Mouse (Mus musculus): ENCODE results near the gene Hnrnpu. TPM values are rescaled to one million over a fixed set of nuclear protein-coding genes. Genes with fewer than 3 reads are reported as not detected.

The Hnrnpu gene
- polyA plus RNA-seq, 1 experiment from 2014 or later = 384 TPM

DNA sequence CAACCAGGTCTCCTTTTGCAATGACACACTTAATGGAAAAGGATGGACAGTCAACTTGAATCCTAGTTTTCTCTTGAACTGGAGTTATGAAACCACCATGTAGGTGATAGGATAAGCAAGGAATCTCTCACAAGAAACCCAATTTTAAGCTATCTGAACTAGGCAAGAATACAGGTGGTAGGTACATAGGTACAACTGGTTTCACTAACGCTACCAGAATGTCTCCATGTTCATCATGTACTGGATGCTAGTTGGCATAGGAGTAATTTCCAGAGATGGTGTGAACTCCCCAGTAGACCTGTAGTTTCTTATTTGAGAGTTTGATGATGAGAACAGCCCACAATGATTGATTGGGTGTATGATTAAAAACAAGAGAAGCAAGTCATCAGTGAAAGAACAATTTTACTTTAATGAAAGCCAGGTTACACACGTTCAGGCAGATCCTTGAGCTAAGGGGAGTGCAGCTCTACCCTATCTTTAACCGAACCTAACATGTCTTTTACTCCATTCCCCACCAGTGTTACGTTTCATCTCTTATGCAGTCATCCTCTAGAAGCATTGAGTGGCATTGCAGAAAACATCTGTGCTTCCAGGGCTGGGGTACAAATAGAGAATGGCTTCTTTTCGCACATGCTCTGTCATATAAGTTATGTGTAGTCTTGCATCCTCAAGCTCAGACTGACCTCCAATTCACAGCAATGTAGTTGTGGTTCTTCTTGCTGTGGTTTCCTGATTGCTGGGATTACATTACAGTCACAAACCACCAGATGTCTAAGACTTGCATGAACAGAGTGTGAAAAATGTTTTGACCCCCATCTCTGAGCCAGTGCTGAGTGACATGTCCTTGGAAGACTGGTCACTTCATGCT lies 16.6 kb downstream of the Hnrnpu start:
- DNase-seq (ENCODE audit: low spot score) (peak; percentile 61), ATAC-seq (replicated peaks; ENCODE audit: low FRiP score, low TSS enrichment, low read depth) (no peak)
- peak overlapping the region; percentile 72 for H3K4me3 ChIP-seq (ENCODE audit: low read depth, low read length)
- peaks cover 57% of the 10 kb centered on the region for H3K36me3 ChIP-seq (ENCODE audit: control insufficient read depth, insufficient read depth, low read length)
- H3K4me1 ChIP-seq (replicated peaks; ENCODE audit: control insufficient read depth, insufficient read depth, low read length) = peaks cover 19% of the 10 kb centered on the region
- H3K4me2 ChIP-seq (ENCODE audit: low read length) = peak overlapping the region; percentile 87
- H3K27me3 ChIP-seq (replicated peaks; ENCODE audit: control insufficient read depth, insufficient read depth, low read length) = no peaks in the 10 kb centered on the region
- peak overlapping the region; percentile 99; the same call in 1 of the 2 replicates for H3K27ac ChIP-seq (ENCODE audit: low read depth)
- WGBS = 52% methylated on average over 5 of the region's 5 CpGs
- H3K9me3 ChIP-seq (ENCODE audit: control insufficient read depth, low read length) = no peaks in the 10 kb centered on the region
- peak overlapping the region; percentile 97 for H3K9ac ChIP-seq (ENCODE audit: low read length)

DNA sequence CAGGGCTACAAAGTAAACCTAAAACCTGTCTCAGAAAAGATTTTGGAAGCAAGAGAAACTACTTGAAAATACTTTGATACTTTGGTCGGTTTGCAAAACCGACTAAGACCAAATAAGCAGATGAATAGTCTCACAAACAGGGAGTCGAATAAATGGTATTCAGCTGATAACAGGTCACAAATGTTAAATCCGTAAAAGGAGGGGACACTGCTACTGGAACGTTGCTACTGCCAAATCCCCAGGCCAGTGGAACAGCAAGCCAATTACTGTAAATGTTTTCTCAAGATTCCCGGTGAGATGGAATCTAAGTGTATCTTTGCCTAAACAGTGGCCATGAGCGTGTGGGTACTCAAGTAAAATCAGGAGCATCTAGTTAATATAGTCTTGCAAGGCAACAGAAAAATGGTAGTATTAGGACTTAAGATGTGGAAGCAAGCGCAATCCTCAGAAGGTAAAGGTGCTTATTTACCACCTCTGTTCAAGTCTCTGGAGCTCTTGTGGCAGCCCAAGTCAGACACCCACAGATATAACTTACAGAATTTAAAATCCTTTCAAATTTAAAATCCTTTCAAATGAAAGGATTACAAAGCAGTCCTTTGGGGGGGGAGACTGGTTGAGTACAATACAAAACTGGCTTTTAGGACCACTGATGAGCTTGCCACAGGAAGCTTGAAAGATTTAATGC lies 17.4 kb downstream of the Hnrnpu start:
- Histone ChIP-seq H3K4me2 (ENCODE audit: low read length) (peak overlapping the region; percentile 87), H3K4me1 (replicated peaks; ENCODE audit: control insufficient read depth, insufficient read depth, low read length) (peaks cover 19% of the 10 kb centered on the region), H3K9me3 (ENCODE audit: control insufficient read depth, low read length) (no peaks in the 10 kb centered on the region), H3K9ac (ENCODE audit: low read length) (peak overlapping the region; percentile 97), H3K27me3 (replicated peaks; ENCODE audit: control insufficient read depth, insufficient read depth, low read length) (no peaks in the 10 kb centered on the region), H3K36me3 (ENCODE audit: control insufficient read depth, insufficient read depth, low read length) (peaks cover 49% of the 10 kb centered on the region), H3K27ac (ENCODE audit: low read depth) (peak overlapping the region; percentile 99), H3K4me3 (ENCODE audit: low read depth, low read length) (peak overlapping the region; percentile 72)
- DNase-seq (ENCODE audit: low spot score) = peak; percentile 55
- no peak for ATAC-seq (replicated peaks; ENCODE audit: low FRiP score, low TSS enrichment, low read depth)
- 22% methylated on average over 8 of the region's 8 CpGs for WGBS

DNA sequence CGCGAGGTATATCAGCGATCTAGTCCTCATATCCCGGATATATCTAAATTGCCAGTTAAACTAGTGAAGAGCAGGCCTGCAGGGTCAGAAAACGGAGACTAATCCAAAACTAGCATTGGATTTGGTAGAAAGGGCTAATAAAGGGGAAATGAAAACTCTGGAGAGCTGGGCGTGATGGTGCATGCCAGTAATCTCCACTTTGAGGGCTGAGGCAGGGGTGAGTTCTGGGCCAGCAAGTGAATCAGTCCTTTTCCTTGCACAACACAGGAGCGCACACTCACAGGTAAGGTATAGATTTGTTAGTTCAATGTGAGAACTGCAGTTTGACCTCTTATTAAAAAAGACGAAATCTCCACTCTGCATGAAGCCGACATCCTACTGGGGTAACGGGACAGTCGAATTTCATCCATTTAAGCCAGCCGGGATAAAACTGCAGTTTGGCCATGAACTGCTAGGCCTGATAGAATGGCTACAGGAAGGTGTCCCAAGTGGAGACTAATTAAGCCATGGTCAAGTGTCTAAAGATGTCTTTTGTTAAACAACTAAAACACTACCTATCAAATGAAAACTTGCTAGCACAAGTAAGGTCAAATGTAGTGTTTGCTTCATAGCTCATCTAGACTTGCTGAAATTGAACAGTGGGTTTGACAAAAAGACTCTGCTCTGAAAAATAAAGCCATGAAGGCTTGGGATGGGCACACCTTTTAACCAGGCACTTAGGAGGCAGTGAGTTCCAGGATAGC lies 18.1 kb downstream of the Hnrnpu start:
- DNase-seq (ENCODE audit: low spot score) (peak; percentile 82), ATAC-seq (replicated peaks; ENCODE audit: low FRiP score, low TSS enrichment, low read depth) (0 out of 2 replicates have a peak, but pooled peaks have one; percentile 17)
- Histone ChIP-seq H3K4me3 (ENCODE audit: low read depth, low read length) (peak overlapping the region; percentile 72), H3K27ac (ENCODE audit: low read depth) (peak overlapping the region; percentile 99), H3K36me3 (ENCODE audit: control insufficient read depth, insufficient read depth, low read length) (peaks cover 42% of the 10 kb centered on the region), H3K4me1 (replicated peaks; ENCODE audit: control insufficient read depth, insufficient read depth, low read length) (peaks cover 19% of the 10 kb centered on the region), H3K27me3 (replicated peaks; ENCODE audit: control insufficient read depth, insufficient read depth, low read length) (no peaks in the 10 kb centered on the region), H3K4me2 (ENCODE audit: low read length) (peak overlapping the region; percentile 87), H3K9ac (ENCODE audit: low read length) (peak overlapping the region; percentile 97), H3K9me3 (ENCODE audit: control insufficient read depth, low read length) (no peaks in the 10 kb centered on the region)
- 4% methylated on average over 12 of the region's 12 CpGs for WGBS

DNA sequence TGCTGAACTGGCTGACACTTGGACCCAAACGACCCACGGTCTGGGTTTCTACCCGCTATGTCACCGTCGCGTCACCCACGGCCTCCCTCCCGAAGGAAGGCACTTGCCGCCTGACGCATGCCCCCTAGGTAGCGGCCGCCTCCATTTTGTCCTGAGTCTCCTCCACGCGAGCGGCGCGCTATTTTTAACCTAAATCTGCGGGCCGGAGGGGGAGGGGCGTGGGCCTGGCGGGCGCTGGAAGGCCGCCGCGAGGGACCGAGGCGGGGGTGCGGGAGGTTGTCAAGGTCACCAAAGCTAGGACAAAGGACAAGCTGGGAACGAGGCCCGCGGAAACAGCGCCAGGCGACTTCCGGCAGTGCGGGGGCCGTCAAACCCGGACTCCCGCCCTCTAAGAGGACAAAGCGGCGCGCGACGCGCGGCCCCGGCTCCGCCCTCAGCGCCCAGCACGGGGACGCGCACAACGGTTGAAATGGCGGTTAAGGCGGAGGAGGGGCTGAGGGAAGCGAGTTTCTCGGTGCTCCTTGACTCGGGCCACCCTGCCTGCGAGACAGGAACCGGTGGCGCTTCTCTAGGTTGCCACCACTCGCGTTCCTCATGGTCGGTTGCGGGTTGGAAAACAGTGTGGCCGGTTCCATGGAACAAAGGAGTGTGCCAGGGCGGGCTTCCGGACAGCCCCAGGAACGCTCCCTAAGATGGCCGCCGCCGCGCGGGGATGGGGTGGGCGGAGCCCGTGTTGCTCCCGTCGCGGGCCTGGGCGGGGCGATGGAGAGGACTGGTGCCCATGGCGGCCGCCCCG lies 19.0 kb downstream of the Hnrnpu start, which contains the start of gene Cox20:
Gene Cox20 (plus strand): TSS at position 742 of the 796 bp plus-strand sequence.
- ATAC-seq (replicated peaks; ENCODE audit: low FRiP score, low TSS enrichment, low read depth) (peak; percentile 92), DNase-seq (ENCODE audit: low spot score) (peak; percentile 97)
- under 1% methylated on average over 83 of the region's 83 CpGs for WGBS

DNA sequence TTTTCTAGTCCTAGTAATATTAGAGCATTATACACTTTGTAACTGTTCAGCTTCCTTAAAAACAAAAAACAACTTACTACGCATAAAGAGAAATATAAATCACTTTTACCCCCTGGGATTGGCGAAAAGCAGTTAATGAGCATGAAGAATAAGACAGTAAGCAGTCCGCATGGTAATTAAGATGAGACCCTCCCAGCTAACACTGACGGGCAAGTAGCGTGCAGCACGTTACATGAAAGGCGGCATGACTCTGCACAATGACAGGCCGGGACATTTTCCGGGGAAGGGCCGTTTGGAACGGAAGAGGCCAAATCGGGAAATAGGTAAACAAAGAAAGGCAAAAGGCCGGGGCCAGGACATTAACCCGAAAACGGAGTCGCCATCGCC lies 19.6 kb downstream of the Hnrnpu start:
- H3K36me3 ChIP-seq (ENCODE audit: control insufficient read depth, insufficient read depth, low read length) = peaks cover 30% of the 10 kb centered on the region
- peak; percentile 69 for ATAC-seq (replicated peaks; ENCODE audit: low FRiP score, low TSS enrichment, low read depth)
- H3K27me3 ChIP-seq (replicated peaks; ENCODE audit: control insufficient read depth, insufficient read depth, low read length) = no peaks in the 10 kb centered on the region
- no peaks in the 10 kb centered on the region for H3K9me3 ChIP-seq (ENCODE audit: control insufficient read depth, low read length)
- peak overlapping the region; percentile 97 for H3K9ac ChIP-seq (ENCODE audit: low read length)
- no peak for DNase-seq (ENCODE audit: low spot score)
- under 1% methylated on average over 17 of the region's 17 CpGs for WGBS
- peak overlapping the region; percentile 72 for H3K4me3 ChIP-seq (ENCODE audit: low read depth, low read length)
- peak overlapping the region; percentile 99 for H3K27ac ChIP-seq (ENCODE audit: low read depth)
- H3K4me1 ChIP-seq (replicated peaks; ENCODE audit: control insufficient read depth, insufficient read depth, low read length) = peaks cover 19% of the 10 kb centered on the region
- H3K4me2 ChIP-seq (ENCODE audit: low read length) = peak overlapping the region; percentile 87

More for the DNA sequence above, 19.0 kb downstream of the Hnrnpu start, which contains the start of gene Cox20:
- peak within 1 kb of the TSS; percentile 97 for H3K9ac ChIP-seq (ENCODE audit: low read length)
- no peaks in the 10 kb centered on the region for H3K27me3 ChIP-seq (replicated peaks; ENCODE audit: control insufficient read depth, insufficient read depth, low read length)
- H3K36me3 ChIP-seq (ENCODE audit: control insufficient read depth, insufficient read depth, low read length) = peaks cover 36% of the 10 kb centered on the region
- peak within 1 kb of the TSS; percentile 87 for H3K4me2 ChIP-seq (ENCODE audit: low read length)
- H3K4me3 ChIP-seq (ENCODE audit: low read depth, low read length) = peak within 1 kb of the TSS; percentile 72
- H3K9me3 ChIP-seq (ENCODE audit: control insufficient read depth, low read length) = no peaks in the 10 kb centered on the region
- peak within 1 kb of the TSS; percentile 99 for H3K27ac ChIP-seq (ENCODE audit: low read depth)
- peaks cover 19% of the 10 kb centered on the region for H3K4me1 ChIP-seq (replicated peaks; ENCODE audit: control insufficient read depth, insufficient read depth, low read length)

DNA sequence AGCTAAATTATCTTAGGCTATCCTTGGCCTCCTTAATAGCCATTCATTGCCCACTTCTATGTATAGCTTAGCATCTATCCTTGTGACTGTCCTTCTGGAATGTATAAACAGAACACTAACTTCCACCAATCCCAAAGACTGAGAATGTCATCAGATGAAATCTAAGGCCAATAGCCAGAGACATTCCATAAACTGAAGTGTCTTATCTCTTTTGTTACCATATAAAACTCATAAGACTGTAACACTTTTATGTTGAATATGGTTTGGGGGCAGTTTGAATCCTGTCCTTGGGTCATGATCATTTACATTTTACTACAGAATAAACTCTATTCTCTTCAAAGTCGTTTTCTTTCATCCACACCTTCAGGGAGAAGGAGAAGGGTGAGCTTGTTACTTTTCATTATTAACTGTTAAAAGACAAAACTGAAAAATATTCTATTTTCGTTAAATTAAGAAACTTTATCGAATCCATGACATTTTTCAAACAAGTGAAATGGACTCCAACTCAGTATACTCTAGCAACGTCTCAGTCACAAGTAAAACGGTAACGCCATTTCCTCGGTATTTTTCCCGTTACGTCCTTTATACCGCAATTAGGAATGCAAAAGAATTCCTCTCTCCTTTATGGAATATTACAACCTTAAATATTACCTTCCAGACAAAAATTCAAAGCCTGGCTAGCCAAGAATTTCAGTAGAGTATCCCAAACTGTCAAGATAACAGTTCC lies 20.2 kb downstream of the Hnrnpu start:
- Histone ChIP-seq H3K4me2 (ENCODE audit: low read length) (peak overlapping the region; percentile 87), H3K27ac (ENCODE audit: low read depth) (peak overlapping the region; percentile 99), H3K36me3 (ENCODE audit: control insufficient read depth, insufficient read depth, low read length) (peaks cover 24% of the 10 kb centered on the region), H3K9ac (ENCODE audit: low read length) (peak overlapping the region; percentile 97), H3K4me3 (ENCODE audit: low read depth, low read length) (peak overlapping the region; percentile 72), H3K9me3 (ENCODE audit: control insufficient read depth, low read length) (no peaks in the 10 kb centered on the region), H3K27me3 (replicated peaks; ENCODE audit: control insufficient read depth, insufficient read depth, low read length) (no peaks in the 10 kb centered on the region), H3K4me1 (replicated peaks; ENCODE audit: control insufficient read depth, insufficient read depth, low read length) (peaks cover 19% of the 10 kb centered on the region)
- WGBS = 45% methylated on average over 10 of the region's 10 CpGs
- ATAC-seq (replicated peaks; ENCODE audit: low FRiP score, low TSS enrichment, low read depth) = no peak
- no peak for DNase-seq (ENCODE audit: low spot score)

DNA sequence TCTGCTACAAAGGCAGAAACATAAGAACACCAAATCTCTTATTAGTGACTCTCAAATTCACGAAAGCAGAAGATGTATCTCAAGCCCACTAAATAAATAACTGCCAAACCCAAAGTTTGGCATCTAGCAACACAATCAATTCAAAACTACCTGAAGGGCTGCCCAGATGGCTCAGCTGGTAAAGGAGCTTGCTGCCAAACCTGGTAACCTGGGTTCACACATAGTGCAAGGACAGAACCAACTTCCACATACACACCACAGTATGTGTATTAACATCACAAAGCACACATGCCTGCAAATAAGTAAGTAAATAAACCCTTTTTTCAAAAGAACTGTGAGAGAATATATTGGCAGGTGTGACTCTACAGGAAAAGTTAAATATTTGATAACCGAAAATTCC lies 23.4 kb downstream of the Hnrnpu start:
- H3K27me3 ChIP-seq (replicated peaks; ENCODE audit: control insufficient read depth, insufficient read depth, low read length) = no peaks in the 10 kb centered on the region
- H3K4me2 ChIP-seq (ENCODE audit: low read length) = no peak overlapping the region
- H3K9me3 ChIP-seq (ENCODE audit: control insufficient read depth, low read length) = no peaks in the 10 kb centered on the region
- no peak overlapping the region for H3K4me3 ChIP-seq (ENCODE audit: low read depth, low read length)
- WGBS = 90% methylated on average over 2 of the region's 2 CpGs
- H3K9ac ChIP-seq (ENCODE audit: low read length) = no peak overlapping the region
- DNase-seq (ENCODE audit: low spot score) (peak; percentile 15), ATAC-seq (replicated peaks; ENCODE audit: low FRiP score, low TSS enrichment, low read depth) (no peak)
- H3K27ac ChIP-seq (ENCODE audit: low read depth) = no peak overlapping the region
- H3K4me1 ChIP-seq (replicated peaks; ENCODE audit: control insufficient read depth, insufficient read depth, low read length) = peaks cover 7% of the 10 kb centered on the region; the same call in 1 of the 2 replicates
- no peaks in the 10 kb centered on the region for H3K36me3 ChIP-seq (ENCODE audit: control insufficient read depth, insufficient read depth, low read length)

Data from intestine, embryonic 14.5 days (tissue).